Mouse (Mus musculus) spleen, adult 2 months (tissue): ENCODE data around the gene Ntsr1.

Experiments used
- CTCF ChIP-seq: fragments of 200-500 bp; IDR thresholded peaks from 2 replicates; pipeline ENCODE4 v1.5.1; 2011; ENCODE audit warnings: mild to moderate bottlenecking, inconsistent platforms; ENCODE audit not compliant: insufficient read depth, insufficient read length, insufficient replicate concordance; ENCODE audit errors: extremely low read depth
- POLR2A ChIP-seq: fragments of 200-500 bp; IDR thresholded peaks from 2 replicates; pipeline ENCODE4 v1.6.1; 2011; ENCODE audit warnings: low read depth, low read length, inconsistent platforms

DNA sequence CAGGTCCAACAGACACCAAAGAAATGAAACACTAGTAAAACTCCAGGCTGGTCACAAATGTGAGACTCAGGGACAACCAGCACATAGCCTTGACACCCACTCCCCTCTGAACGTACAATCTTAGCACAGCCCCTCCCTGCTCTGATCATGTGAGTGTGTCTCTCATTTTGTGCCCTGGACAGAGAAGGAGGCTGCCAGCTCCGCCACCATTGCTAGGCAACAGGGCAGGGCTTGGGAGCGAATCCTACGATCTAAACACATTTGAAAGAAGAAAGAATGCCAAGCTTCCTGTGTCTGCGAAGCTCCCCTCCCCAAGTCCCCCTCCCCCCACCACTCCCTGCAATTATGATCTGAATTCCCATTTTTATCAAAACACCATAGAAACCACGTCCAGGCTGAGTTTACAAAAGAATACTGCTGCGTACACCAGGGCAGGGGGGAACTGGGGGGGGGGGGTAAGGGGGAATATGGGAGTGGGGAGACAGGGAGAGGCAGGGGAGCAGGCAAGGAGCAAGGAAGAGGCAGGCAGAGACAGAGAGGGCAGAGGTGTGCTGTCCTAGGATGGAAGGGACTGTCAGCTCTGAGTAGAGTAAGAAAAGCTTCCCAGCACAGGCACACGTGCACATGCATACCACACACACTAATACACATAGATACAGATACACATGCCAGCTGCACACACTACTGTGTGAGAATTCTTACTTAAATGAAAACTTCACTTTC is 47.8 kb downstream of the Ntsr1 start:
- TF ChIP-seq CTCF = no peak
- no peak for TF ChIP-seq POLR2A
